Mouse (Mus musculus) layer of hippocampus, adult 9-11 months (tissue): ENCODE results near the gene Tmc4.

Source experiments
- DNase-seq: peaks from one replicate; pipeline ENCODE4 v3.0.0; 2022

The Tmc4 gene

GRCm38 (mm10) chr7:3692382-3692986, 15.1 kb upstream of the Tmc4 start, which contains the start of gene Tsen34:
Tsen34 (plus strand) TSS chr7:3692863.
- no peak for DNase-seq

GRCm38 (mm10) chr7:3691919-3692318, 14.6 kb upstream of the Tmc4 start:
- no peak for DNase-seq

GRCm38 (mm10) chr7:3685400-3686187, 8.2 kb upstream of the Tmc4 start:
- no peak for DNase-seq

GRCm38 (mm10) chr7:3684698-3685097, 7.3 kb upstream of the Tmc4 start:
- no peak for DNase-seq

GRCm38 (mm10) chr7:3683908-3684550, 6.7 kb upstream of the Tmc4 start:
- peak; percentile 36 for DNase-seq

GRCm38 (mm10) chr7:3676371-3676770, 982 bp downstream of the Tmc4 start:
- DNase-seq = no peak

- no peak for DNase-seq
These were observed 2.2 kb downstream of the Tmc4 start for GRCm38 (mm10) chr7:3675228-3675548.

GRCm38 (mm10) chr7:3674507-3675227, 2.7 kb downstream of the Tmc4 start:
- DNase-seq = peak; percentile 78

GRCm38 (mm10) chr7:3666921-3667391, 10.4 kb downstream of the Tmc4 start:
- DNase-seq = no peak

- peak; percentile 98 for DNase-seq
These were observed 11.9 kb downstream of the Tmc4 start, which contains the start of gene Leng1 for GRCm38 (mm10) chr7:3665215-3666114. Leng1 (minus strand) TSS chr7:3665840.

- DNase-seq = no peak
These were observed 12.7 kb downstream of the Tmc4 start for GRCm38 (mm10) chr7:3664524-3665214.

- no peak for DNase-seq
These were observed 18.8 kb downstream of the Tmc4 start for GRCm38 (mm10) chr7:3658578-3658977.

- DNase-seq = no peak
These were observed 20.4 kb downstream of the Tmc4 start for GRCm38 (mm10) chr7:3656966-3657365.

- DNase-seq = no peak
These were observed 30.7 kb downstream of the Tmc4 start for GRCm38 (mm10) chr7:3646641-3647040.

- DNase-seq = no peak
These were observed 31.2 kb downstream of the Tmc4 start for GRCm38 (mm10) chr7:3646188-3646587.

- no peak for DNase-seq
These were observed 31.8 kb downstream of the Tmc4 start for GRCm38 (mm10) chr7:3645488-3646025.

GRCm38 (mm10) chr7:3644672-3645487, 32.5 kb downstream of the Tmc4 start, which contains the start of gene Cnot3:
Cnot3 (plus strand) TSS chr7:3645268.
- peak; percentile 100 for DNase-seq

- no peak for DNase-seq
These were observed 33.0 kb downstream of the Tmc4 start for GRCm38 (mm10) chr7:3644348-3644671.

GRCm38 (mm10) chr7:3643843-3644242, 33.5 kb downstream of the Tmc4 start:
- DNase-seq = no peak

- DNase-seq = no peak
These were observed 33.9 kb downstream of the Tmc4 start for GRCm38 (mm10) chr7:3643412-3643811.
